Mouse (Mus musculus) lung, adult 2 months (tissue): Measurements from ENCODE around the gene Rapgef5.

Experiments
- CTCF ChIP-seq: fragments of 200-500 bp; IDR thresholded peaks from 2 replicates; pipeline ENCODE4 v1.5.1; 2011; ENCODE audit warnings: mild to moderate bottlenecking, low read length, control low read depth; ENCODE audit not compliant: insufficient read depth
- POLR2A ChIP-seq: fragments of 200-500 bp; IDR thresholded peaks from 2 replicates; pipeline ENCODE4 v1.6.1; 2011; ENCODE audit warnings: low read depth, mild to moderate bottlenecking, control low read depth, low read length, borderline replicate concordance; ENCODE audit errors: extremely low read depth

DNA sequence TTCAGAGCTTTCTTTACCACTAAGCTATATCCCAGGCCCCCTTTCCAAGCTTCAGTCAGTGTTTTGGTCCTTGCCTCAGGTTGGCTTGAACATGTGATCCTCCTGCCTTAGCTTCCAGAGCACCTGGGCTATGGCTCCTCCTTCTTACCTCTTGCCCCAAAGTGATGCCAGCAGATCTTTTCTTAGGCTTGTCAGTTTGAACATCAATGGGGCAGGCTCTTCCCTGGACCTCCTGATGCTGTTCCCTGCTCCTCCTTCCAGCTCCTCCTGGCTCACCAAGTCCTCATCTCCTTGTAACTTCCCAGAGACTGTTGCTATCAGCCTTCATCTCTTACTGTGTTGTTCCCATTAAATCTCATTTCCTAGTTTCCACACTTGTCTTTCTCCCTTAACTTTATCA, 169.1 kb downstream of the Rapgef5 start:
- TF ChIP-seq CTCF = no peak
- TF ChIP-seq POLR2A = no peak
